Mouse (Mus musculus): ENCODE results near the gene Stk32b. TPM values are rescaled to one million over a fixed set of nuclear protein-coding genes. Genes with fewer than 3 reads are reported as not detected.

Gene Stk32b
- polyA plus RNA-seq (2014; fragmentation: Nextera tagmentation; extraction: Ambion mirVana): 0.19 and 0.51 TPM in 2 replicates

DNA sequence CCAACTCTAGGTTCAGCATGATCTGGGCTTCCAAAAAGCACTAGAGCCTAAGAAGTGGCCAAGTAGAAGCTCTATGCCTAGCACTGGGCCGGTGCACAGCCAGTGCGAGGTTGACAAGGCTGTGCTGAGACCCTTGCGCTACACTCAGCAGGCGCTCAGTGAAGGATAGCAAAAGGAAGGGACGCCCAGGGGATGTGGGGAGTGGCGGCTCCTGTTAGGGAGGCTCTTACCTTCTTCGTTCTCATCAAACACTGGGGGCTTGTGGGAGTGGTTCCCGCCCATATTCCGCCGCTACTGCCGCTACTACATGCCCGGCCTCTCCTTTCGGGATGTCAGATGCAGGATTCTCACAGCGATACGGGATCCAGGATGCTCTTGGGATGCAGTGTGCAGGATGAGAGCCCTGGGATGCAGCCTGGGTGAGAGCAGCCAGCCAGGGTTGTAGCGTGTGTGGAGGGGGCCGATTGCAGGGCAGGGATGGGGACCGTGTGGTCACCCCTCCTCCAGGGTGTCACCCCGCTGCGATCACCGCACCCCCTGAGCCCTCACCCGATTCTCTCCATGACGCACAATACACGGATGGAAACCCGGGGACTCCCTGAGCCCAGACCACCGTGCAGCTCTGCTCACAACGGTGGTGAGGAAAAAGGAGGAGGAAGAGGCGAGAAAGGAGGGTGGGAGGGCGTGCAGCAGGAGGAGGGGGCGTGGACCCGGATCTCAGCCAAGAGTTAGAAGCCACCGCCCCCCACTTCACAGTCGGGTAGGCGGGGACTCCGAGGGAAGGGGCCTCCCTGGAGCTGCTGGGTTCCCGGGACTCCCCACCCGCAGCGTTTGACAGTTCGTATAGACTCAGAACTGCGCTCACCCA lies at the start of gene Stk32b:
Stk32b (minus strand) TSS at position 667 of the 868 bp plus-strand sequence.
- DNase-seq (ENCODE audit: low spot score) (peak; percentile 78), ATAC-seq (replicated peaks; ENCODE audit: low FRiP score, low TSS enrichment, low read depth) (peak; percentile 80)
- 1% methylated on average over 40 of the region's 40 CpGs for WGBS
- Histone ChIP-seq H3K9ac (ENCODE audit: low read length) (peak within 1 kb of the TSS; percentile 11; the same call in 1 of the 2 replicates), H3K27me3 (replicated peaks; ENCODE audit: control insufficient read depth, insufficient read depth, low read length) (peaks cover 26% of the 10 kb centered on the region; the same call in 1 of the 2 replicates), H3K9me3 (ENCODE audit: control insufficient read depth, low read length) (no peaks in the 10 kb centered on the region), H3K4me1 (replicated peaks; ENCODE audit: control insufficient read depth, insufficient read depth, low read length) (no peaks in the 10 kb centered on the region; the same call in none of the 2 replicates), H3K4me3 (ENCODE audit: low read depth, low read length) (peak within 1 kb of the TSS; percentile 32), H3K36me3 (ENCODE audit: control insufficient read depth, insufficient read depth, low read length) (no peaks in the 10 kb centered on the region), H3K4me2 (ENCODE audit: low read length) (peak within 1 kb of the TSS; percentile 68), H3K27ac (ENCODE audit: low read depth) (no peak within 1 kb of the TSS)

DNA sequence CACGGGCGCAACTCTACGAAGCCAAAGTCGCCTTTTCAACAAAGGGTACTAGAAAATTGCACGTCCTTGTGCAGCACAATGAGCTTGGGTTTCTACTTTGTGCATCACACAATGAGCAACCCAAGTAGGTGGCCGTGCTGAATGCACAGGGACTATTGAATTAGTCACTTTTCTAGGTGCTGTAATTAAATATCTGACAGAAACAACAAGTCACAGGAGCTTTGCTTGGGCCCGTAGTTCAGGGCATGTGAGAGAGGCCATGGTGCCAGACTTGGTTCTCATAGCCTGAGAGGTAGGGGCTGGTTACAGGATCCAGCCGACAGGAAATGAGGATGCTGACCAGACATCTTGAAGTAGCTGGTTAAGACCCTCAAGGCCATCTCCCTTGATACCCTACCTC lies 48.9 kb upstream of the Stk32b start:
- no peak for DNase-seq (ENCODE audit: low spot score)
- Histone ChIP-seq H3K9ac (ENCODE audit: low read length) (no peak overlapping the region), H3K36me3 (ENCODE audit: control insufficient read depth, insufficient read depth, low read length) (no peaks in the 10 kb centered on the region), H3K27ac (ENCODE audit: low read depth) (no peak overlapping the region), H3K9me3 (ENCODE audit: control insufficient read depth, low read length) (peaks cover 2% of the 10 kb centered on the region; the same call in 1 of the 2 replicates), H3K4me3 (ENCODE audit: low read depth, low read length) (no peak overlapping the region), H3K4me1 (replicated peaks; ENCODE audit: control insufficient read depth, insufficient read depth, low read length) (no peaks in the 10 kb centered on the region), H3K4me2 (ENCODE audit: low read length) (no peak overlapping the region), H3K27me3 (replicated peaks; ENCODE audit: control insufficient read depth, insufficient read depth, low read length) (no peaks in the 10 kb centered on the region)
- ATAC-seq (replicated peaks; ENCODE audit: low FRiP score, low TSS enrichment, low read depth): no peak
- WGBS: 70% methylated on average over 8 of the region's 8 CpGs

DNA sequence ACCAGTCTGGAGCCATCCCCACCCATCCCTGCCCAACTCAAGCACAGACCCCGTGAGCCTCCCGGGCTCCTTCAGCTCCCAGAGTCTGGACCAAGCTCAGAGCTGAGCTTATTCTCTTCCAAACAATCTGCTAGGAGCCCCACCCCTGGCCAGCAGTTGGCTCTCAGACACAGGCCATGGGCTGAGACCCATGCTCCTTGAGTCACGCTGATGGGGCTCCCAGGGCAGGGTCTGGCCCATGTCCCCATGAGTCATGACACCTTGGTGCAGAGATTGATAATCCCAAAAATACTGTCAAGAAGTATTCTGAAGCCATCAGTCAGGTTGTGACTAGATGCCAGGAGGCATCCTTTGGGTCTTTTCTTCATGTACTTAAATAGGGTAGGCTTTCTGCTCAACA lies 45.1 kb upstream of the Stk32b start:
- Histone ChIP-seq H3K36me3 (ENCODE audit: control insufficient read depth, insufficient read depth, low read length) (no peaks in the 10 kb centered on the region), H3K27me3 (replicated peaks; ENCODE audit: control insufficient read depth, insufficient read depth, low read length) (no peaks in the 10 kb centered on the region), H3K4me2 (ENCODE audit: low read length) (no peak overlapping the region), H3K9ac (ENCODE audit: low read length) (no peak overlapping the region), H3K9me3 (ENCODE audit: control insufficient read depth, low read length) (peaks cover 2% of the 10 kb centered on the region; the same call in 1 of the 2 replicates), H3K27ac (ENCODE audit: low read depth) (no peak overlapping the region), H3K4me1 (replicated peaks; ENCODE audit: control insufficient read depth, insufficient read depth, low read length) (no peaks in the 10 kb centered on the region), H3K4me3 (ENCODE audit: low read depth, low read length) (no peak overlapping the region)
- 87% methylated on average over 3 of the region's 3 CpGs for WGBS
- ATAC-seq (replicated peaks; ENCODE audit: low FRiP score, low TSS enrichment, low read depth) (no peak), DNase-seq (ENCODE audit: low spot score) (no peak)

DNA sequence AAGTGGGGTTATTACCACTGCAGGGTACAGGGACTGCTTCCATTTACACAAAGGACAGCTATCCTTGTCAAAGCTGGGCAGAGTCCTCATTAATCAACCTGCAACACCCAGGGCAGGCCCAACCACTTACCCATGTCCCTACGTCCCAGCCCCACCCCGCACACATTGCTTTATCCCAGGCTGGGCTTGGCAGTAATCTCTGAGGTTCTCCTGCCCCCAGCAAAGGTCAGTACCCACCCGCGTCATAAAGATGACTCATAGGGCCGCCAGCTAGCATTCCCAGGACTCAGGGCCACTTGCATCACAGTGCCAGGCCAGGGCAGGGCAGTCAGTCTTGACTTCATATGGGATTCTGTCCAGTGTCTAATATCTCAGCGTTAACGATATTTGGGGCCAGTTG lies 36.4 kb upstream of the Stk32b start:
- Histone ChIP-seq H3K9ac (ENCODE audit: low read length) (no peak overlapping the region), H3K4me2 (ENCODE audit: low read length) (no peak overlapping the region), H3K4me3 (ENCODE audit: low read depth, low read length) (no peak overlapping the region), H3K9me3 (ENCODE audit: control insufficient read depth, low read length) (no peaks in the 10 kb centered on the region), H3K4me1 (replicated peaks; ENCODE audit: control insufficient read depth, insufficient read depth, low read length) (no peaks in the 10 kb centered on the region), H3K27me3 (replicated peaks; ENCODE audit: control insufficient read depth, insufficient read depth, low read length) (no peaks in the 10 kb centered on the region), H3K27ac (ENCODE audit: low read depth) (no peak overlapping the region), H3K36me3 (ENCODE audit: control insufficient read depth, insufficient read depth, low read length) (no peaks in the 10 kb centered on the region)
- 63% methylated on average over 7 of the region's 7 CpGs for WGBS
- ATAC-seq (replicated peaks; ENCODE audit: low FRiP score, low TSS enrichment, low read depth) (peak; percentile 32; the same call in 1 of the 2 replicates), DNase-seq (ENCODE audit: low spot score) (no peak)

DNA sequence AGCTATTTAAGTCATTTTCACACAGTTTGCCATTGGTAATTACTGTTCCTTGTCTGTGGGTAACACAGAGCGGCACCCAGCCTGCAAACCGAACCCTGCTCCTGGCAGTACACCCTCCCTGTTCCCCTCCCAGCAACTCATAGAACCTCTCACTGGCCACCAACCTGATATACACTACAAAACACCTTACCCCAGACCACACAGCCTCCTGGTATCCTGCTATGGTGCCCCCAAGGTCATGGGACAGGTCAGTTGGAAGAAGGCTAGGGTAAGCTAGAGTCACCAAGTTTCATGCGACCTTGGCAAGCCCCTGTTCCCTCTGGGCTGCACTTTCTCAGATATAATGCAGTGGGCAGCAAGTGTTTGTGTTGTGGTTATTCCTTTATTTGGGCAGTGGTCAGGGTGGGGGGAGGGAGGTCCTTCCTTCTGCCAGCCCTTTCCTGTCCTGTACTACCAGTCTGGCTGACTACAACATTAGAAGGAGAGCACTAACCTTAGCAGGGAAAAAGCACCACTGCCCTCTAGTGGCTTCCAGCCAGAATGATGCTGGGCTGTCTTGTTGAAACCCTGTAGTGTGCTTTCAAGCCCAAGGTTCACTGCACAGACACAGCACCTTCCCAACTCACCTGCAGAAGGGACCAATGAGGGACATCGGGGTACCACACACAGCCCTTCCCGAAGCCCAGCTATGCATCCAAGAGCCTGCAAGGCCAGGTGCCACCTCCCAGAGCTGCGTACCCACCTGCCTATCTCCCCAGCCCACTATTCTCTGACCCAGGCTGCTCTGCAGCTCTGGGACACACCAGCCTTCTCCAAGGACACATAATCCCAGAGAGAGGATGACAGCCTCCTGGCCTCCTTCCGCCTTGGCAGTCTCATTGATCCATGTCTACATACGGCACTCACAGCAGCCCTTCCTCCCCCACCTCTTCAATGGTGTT lies 35.3 kb upstream of the Stk32b start:
- DNase-seq (ENCODE audit: low spot score) (peak; percentile 75), ATAC-seq (replicated peaks; ENCODE audit: low FRiP score, low TSS enrichment, low read depth) (0 out of 2 replicates have a peak, but pooled peaks have one; percentile 64)
- WGBS: 63% methylated on average over 8 of the region's 8 CpGs
- no peak overlapping the region for H3K27ac ChIP-seq (ENCODE audit: low read depth)
- no peaks in the 10 kb centered on the region for H3K27me3 ChIP-seq (replicated peaks; ENCODE audit: control insufficient read depth, insufficient read depth, low read length)
- no peaks in the 10 kb centered on the region for H3K4me1 ChIP-seq (replicated peaks; ENCODE audit: control insufficient read depth, insufficient read depth, low read length)
- H3K9me3 ChIP-seq (ENCODE audit: control insufficient read depth, low read length): no peaks in the 10 kb centered on the region
- H3K36me3 ChIP-seq (ENCODE audit: control insufficient read depth, insufficient read depth, low read length): no peaks in the 10 kb centered on the region
- no peak overlapping the region for H3K4me2 ChIP-seq (ENCODE audit: low read length)
- H3K9ac ChIP-seq (ENCODE audit: low read length): no peak overlapping the region
- no peak overlapping the region for H3K4me3 ChIP-seq (ENCODE audit: low read depth, low read length)

DNA sequence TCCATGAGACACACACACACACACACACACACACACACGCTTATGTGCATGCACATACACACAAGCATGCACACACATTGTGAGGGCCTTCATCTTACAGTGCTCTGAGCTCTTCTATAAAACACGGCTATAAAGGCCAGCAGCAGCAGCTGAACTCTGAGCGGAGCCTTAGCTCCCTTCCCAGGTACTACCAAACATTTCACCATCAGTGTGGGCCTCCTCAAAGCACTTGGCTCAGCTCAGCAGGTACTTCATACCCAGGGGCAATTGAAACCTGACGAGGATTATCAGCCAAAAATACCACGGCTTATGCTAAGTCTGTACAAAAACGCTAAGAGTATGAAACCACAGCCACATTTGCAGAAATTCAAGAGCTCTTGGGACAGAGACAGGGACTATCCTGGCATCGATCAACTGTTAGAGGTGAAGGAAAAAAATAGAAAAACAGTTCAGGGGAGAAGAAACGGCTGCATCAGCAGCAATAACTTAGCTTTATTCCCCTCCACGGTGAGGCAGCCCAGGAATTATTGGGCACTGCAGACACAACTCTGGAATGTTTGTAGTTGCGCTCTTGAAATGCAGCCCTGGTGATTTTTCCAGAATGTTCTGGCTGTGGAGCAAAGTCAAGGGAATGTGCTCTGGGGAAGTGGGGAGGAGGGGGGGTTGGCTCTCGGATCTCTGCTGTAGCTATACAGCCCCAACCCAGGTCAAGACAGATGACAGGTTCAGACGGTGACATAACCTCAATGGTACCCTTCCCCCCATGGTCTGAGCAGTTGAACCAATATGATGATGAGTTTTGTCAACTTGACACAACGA lies 27.1 kb upstream of the Stk32b start:
- Histone ChIP-seq H3K36me3 (ENCODE audit: control insufficient read depth, insufficient read depth, low read length) (no peaks in the 10 kb centered on the region), H3K27ac (ENCODE audit: low read depth) (no peak overlapping the region), H3K9ac (ENCODE audit: low read length) (no peak overlapping the region), H3K4me3 (ENCODE audit: low read depth, low read length) (no peak overlapping the region), H3K4me1 (replicated peaks; ENCODE audit: control insufficient read depth, insufficient read depth, low read length) (no peaks in the 10 kb centered on the region), H3K9me3 (ENCODE audit: control insufficient read depth, low read length) (no peaks in the 10 kb centered on the region), H3K27me3 (replicated peaks; ENCODE audit: control insufficient read depth, insufficient read depth, low read length) (no peaks in the 10 kb centered on the region), H3K4me2 (ENCODE audit: low read length) (no peak overlapping the region)
- DNase-seq (ENCODE audit: low spot score) (no peak), ATAC-seq (replicated peaks; ENCODE audit: low FRiP score, low TSS enrichment, low read depth) (no peak)
- 70% methylated on average over 13 of the region's 13 CpGs for WGBS

DNA sequence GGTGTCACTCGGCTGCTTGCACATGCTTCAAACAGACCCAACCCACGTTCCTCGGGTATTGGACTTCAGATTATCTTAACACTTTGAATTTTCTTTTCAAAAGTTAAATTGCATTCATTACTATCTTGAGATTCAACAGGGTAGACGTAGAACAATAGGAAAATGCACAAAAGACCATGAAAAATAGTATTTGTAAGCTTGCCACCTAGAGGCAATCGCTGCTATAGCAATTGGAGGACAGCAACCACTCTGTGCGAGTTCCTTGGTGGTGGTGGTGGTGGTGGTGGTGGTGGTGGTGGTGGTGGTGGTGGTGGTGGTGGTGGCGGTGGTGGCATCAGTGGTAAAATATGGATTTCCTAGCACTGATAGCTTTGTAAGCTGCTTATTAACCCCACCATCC lies 19.2 kb upstream of the Stk32b start:
- WGBS: 61% methylated on average over 7 of the region's 7 CpGs
- no peak for ATAC-seq (replicated peaks; ENCODE audit: low FRiP score, low TSS enrichment, low read depth)
- Histone ChIP-seq H3K4me3 (ENCODE audit: low read depth, low read length) (no peak overlapping the region), H3K9ac (ENCODE audit: low read length) (no peak overlapping the region), H3K27me3 (replicated peaks; ENCODE audit: control insufficient read depth, insufficient read depth, low read length) (no peaks in the 10 kb centered on the region), H3K27ac (ENCODE audit: low read depth) (no peak overlapping the region), H3K36me3 (ENCODE audit: control insufficient read depth, insufficient read depth, low read length) (no peaks in the 10 kb centered on the region), H3K9me3 (ENCODE audit: control insufficient read depth, low read length) (no peaks in the 10 kb centered on the region), H3K4me2 (ENCODE audit: low read length) (no peak overlapping the region), H3K4me1 (replicated peaks; ENCODE audit: control insufficient read depth, insufficient read depth, low read length) (no peaks in the 10 kb centered on the region)
- no peak for DNase-seq (ENCODE audit: low spot score)

DNA sequence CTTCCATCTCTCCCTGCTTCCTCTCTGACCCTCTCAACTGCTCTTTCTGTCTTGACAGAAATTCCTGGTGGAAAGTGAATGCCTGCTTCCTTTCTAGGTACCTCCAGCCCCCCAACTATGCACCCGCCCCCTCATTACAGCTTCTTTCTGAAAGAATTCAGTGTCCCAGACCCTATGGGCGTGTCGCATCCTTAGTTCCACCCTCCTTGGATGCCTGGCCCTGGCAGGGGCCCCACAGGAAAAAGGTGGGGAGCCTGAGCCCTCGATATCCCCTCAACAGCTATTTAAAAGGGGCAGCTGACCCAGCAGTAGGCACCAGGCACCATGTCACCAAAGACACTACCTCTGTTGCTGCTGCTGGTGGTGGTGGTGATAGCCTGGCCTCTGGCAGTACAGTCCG lies 18.3 kb upstream of the Stk32b start, which contains the start of gene Cytl1:
Cytl1 (plus strand) TSS at position 296 of the 400 bp plus-strand sequence.
- no peaks in the 10 kb centered on the region for H3K4me1 ChIP-seq (replicated peaks; ENCODE audit: control insufficient read depth, insufficient read depth, low read length)
- H3K4me2 ChIP-seq (ENCODE audit: low read length): no peak within 1 kb of the TSS
- no peak for DNase-seq (ENCODE audit: low spot score)
- no peak within 1 kb of the TSS for H3K27ac ChIP-seq (ENCODE audit: low read depth)
- WGBS: 35% methylated on average over 5 of the region's 5 CpGs
- H3K9ac ChIP-seq (ENCODE audit: low read length): no peak within 1 kb of the TSS
- H3K27me3 ChIP-seq (replicated peaks; ENCODE audit: control insufficient read depth, insufficient read depth, low read length): no peaks in the 10 kb centered on the region
- no peaks in the 10 kb centered on the region for H3K36me3 ChIP-seq (ENCODE audit: control insufficient read depth, insufficient read depth, low read length)
- ATAC-seq (replicated peaks; ENCODE audit: low FRiP score, low TSS enrichment, low read depth): no peak
- no peaks in the 10 kb centered on the region for H3K9me3 ChIP-seq (ENCODE audit: control insufficient read depth, low read length)
- H3K4me3 ChIP-seq (ENCODE audit: low read depth, low read length): no peak within 1 kb of the TSS

All from intestine, embryonic 14.5 days (tissue).